In the genomic region with DNA sequence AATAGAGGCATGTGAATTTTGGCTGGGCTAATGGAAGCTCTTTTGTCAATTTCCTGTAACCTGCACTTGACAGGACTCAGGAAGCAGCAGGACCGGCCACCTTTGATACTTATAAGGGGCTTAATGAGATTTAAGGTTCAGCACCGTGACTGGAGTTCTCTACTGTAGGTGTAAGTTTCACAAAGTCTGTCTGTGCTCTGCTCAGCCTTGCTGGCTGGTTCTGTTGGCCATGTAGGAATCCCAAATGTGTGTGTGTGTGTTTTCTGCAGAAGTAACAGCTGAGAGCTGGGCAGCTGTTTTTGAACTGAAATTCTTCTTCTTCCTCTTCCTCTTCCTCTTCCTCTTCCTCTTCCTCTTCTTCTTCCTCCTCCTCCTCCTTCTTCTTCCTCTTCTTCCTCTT, we compare ENCODE assay signal across 15 mouse cellular contexts.
"Had no signal": no experiment of that assay in that cellular context is flagged by ENCODE, and none has a peak within 500 bp of the region (broad histone marks: within the 10 kb centered on the region; RNA-seq: fewer than 3 reads in every experiment).

No protein-coding gene starts in this region.

- H3K4me3 ChIP-seq: kidney, embryonic 15.5 days; left cerebral cortex, adult 2 months; liver, embryonic 13.5 days; midbrain, embryonic 12.5 days; myocyte; neural tube, embryonic 13.5 days had no signal

- H3K36me3 ChIP-seq: kidney, embryonic 15.5 days; liver, embryonic 13.5 days; midbrain, embryonic 12.5 days; neural tube, embryonic 13.5 days had no signal

- H3K4me1 ChIP-seq: liver, embryonic 13.5 days had no signal

- H3K9ac ChIP-seq: kidney, embryonic 15.5 days; liver, embryonic 13.5 days; midbrain, embryonic 12.5 days; neural tube, embryonic 13.5 days had no signal

- DNase-seq: kidney, postnatal 10 days; kidney, postnatal 36 days; layer of hippocampus, postnatal 36 days; liver, embryonic 13.5 days; lung, adult 2 months; lung, postnatal 14 days; lung, postnatal 4 days; thymus, adult 18-20 months; thymus, postnatal 36 days had no signal

- H3K9me3 ChIP-seq: kidney, embryonic 15.5 days; liver, embryonic 13.5 days; midbrain, embryonic 12.5 days; neural tube, embryonic 13.5 days had no signal

- H3K27ac ChIP-seq: kidney, embryonic 15.5 days; left cerebral cortex, adult 2 months; liver, embryonic 13.5 days; midbrain, embryonic 12.5 days; neural tube, embryonic 13.5 days had no signal

- H3K27me3 ChIP-seq: kidney, embryonic 15.5 days; liver, embryonic 13.5 days; neural tube, embryonic 13.5 days had no signal

- H3K4me2 ChIP-seq: kidney, embryonic 15.5 days; liver, embryonic 13.5 days; midbrain, embryonic 12.5 days; neural tube, embryonic 13.5 days had no signal

- ATAC-seq: midbrain, embryonic 16.5 days had no signal
